Mouse (Mus musculus) heart, embryonic 13.5 days (tissue): ENCODE measurements around the gene Nmrk1. TPM values are rescaled to one million over a fixed set of nuclear protein-coding genes. Genes with fewer than 3 reads are reported as not detected.
"Not testable (repeated sequence)": the region's sequence is repeated elsewhere in the genome, so short reads cannot be mapped to it uniquely, and the experiment has no call there.

Experiments used
- ATAC-seq: fragments of 200-750 bp; cut with Nextera tagmentation; 2 replicates; pipeline ENCODE4 v1.8.0; 2017; ENCODE audit warnings: moderate TSS enrichment; ENCODE audit not compliant: insufficient number of reproducible peaks, low FRiP score, low TSS enrichment; ENCODE audit errors: extremely low read depth
- H3K27ac ChIP-seq: fragments of 300-500 bp; sonication (generic); replicated peaks from 2 replicates; pipeline ENCODE4 v1.5.1; 2015; ENCODE audit warnings: moderate library complexity, mild to moderate bottlenecking, inconsistent platforms
- H3K27me3 ChIP-seq: fragments of 300-500 bp; sonication (generic); replicated peaks from 2 replicates; pipeline ENCODE4 v1.6.1; 2015; ENCODE audit warnings: mild to moderate bottlenecking, inconsistent platforms
- H3K36me3 ChIP-seq: fragments of 300-500 bp; sonication (generic); 2 replicates; pipeline ENCODE4 v1.6.1; 2015; ENCODE audit warnings: mild to moderate bottlenecking, inconsistent platforms
- H3K4me1 ChIP-seq: fragments of 300-500 bp; sonication (generic); 2 replicates; pipeline ENCODE4 v1.6.1; 2015; ENCODE audit warnings: inconsistent platforms
- H3K4me2 ChIP-seq: fragments of 300-500 bp; sonication (generic); 2 replicates; pipeline ENCODE4 v1.6.1; 2015; ENCODE audit warnings: inconsistent platforms, mild to moderate bottlenecking, moderate library complexity
- H3K4me3 ChIP-seq: fragments of 300-500 bp; sonication (generic); 2 replicates; pipeline ENCODE4 v1.5.1; 2015; ENCODE audit warnings: moderate library complexity, mild to moderate bottlenecking, inconsistent platforms
- H3K9ac ChIP-seq: fragments of 300-500 bp; sonication (generic); 2 replicates; pipeline ENCODE4 v1.6.1; 2015; ENCODE audit warnings: inconsistent platforms, mild to moderate bottlenecking, moderate library complexity
- H3K9me3 ChIP-seq: fragments of 300-500 bp; sonication (generic); 2 replicates; pipeline ENCODE4 v1.6.1; 2016; ENCODE audit warnings: inconsistent platforms
- WGBS: fragments of 180-500 bp; shearing (Covaris S2); methylation state at CpG from one replicate; pipeline ENCODE4 v1.1.7; 2015; ENCODE audit warnings: mixed read lengths; 5-methylcytosine and 5-hydroxymethylcytosine counted together
- polyA plus RNA-seq: library from polyadenylated mRNA; unstranded; fragments of >200 nt; fragmentation: Nextera tagmentation; extraction: Ambion mirVana; gene quantifications from 2 replicates; pipeline ENCODE4 v1.2.1, GENCODE M21; 2015

Gene Nmrk1
- 6.3 and 7.7 TPM in 2 replicates for polyA plus RNA-seq

DNA sequence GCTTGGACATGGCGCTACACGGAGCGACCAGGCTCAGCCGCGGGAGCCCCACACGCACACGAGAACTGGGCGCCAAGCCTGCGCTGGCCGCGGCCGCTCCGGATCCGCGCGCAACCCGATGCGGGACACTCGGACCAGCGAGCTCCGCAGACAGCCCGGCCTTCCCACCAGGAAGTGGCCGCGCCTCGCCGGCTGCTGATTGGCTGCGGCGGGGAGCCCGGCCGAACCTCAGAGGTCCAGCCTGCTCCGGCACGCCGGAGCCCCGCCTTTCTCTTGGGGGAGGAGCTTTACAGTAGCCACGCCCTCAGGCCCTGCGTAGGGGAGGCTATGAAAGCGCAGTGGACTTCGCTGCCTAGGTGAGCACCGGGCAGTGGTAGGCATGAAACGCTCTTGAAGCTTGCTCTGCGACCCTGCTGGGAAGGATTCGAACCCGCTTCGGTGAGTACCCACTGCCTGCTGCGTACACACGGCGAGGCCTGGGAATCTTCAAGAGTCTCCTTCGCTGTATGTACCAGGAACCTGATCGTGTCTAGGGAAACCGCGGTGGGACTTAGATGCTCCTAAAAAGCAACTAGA lies at the start of gene Nmrk1, which contains the start of gene Ostf1:
Gene Nmrk1 (plus strand): TSS at position 307 of the 576 bp plus-strand sequence.
Gene Ostf1 (minus strand): TSS at position 180 of the 576 bp plus-strand sequence.
- Histone ChIP-seq H3K27ac (peak within 1 kb of the TSS; percentile 87), H3K9ac (peak within 1 kb of the TSS; percentile 84), H3K9me3 (no peaks in the 10 kb centered on the region), H3K4me2 (peak within 1 kb of the TSS; percentile 70), H3K4me3 (peak within 1 kb of the TSS; percentile 68), H3K36me3 (no peaks in the 10 kb centered on the region), H3K4me1 (peaks cover 18% of the 10 kb centered on the region), H3K27me3 (no peaks in the 10 kb centered on the region)
- ATAC-seq = peak; percentile 97
- under 1% methylated on average over 51 of the region's 51 CpGs for WGBS

DNA sequence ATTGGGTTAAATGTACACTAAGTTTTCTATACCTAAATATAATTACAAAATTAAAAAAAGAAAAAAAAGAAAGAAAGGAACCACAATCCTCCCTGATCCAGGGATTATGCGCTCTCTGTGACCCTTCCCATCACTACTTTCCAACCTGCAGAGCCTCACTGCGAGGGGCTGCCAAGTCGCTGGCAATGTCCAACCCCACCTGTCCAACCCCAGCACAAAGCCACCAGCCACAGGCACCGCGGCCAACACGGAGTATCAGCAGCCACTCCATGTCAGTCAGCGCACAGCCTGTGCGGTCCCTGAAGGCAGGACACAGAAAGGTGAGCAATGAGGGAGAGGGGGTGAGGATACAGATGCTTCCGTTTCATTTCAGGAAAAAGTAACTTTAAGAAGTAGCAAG lies 49.5 kb upstream of the Nmrk1 start:
- Histone ChIP-seq H3K4me3 (no peak overlapping the region), H3K9ac (no peak overlapping the region), H3K27me3 (no peaks in the 10 kb centered on the region), H3K27ac (no peak overlapping the region), H3K4me1 (peaks cover 18% of the 10 kb centered on the region), H3K9me3 (no peaks in the 10 kb centered on the region), H3K4me2 (no peak overlapping the region), H3K36me3 (peaks cover 36% of the 10 kb centered on the region)
- WGBS = 91% methylated on average over 9 of the region's 9 CpGs
- no peak for ATAC-seq

DNA sequence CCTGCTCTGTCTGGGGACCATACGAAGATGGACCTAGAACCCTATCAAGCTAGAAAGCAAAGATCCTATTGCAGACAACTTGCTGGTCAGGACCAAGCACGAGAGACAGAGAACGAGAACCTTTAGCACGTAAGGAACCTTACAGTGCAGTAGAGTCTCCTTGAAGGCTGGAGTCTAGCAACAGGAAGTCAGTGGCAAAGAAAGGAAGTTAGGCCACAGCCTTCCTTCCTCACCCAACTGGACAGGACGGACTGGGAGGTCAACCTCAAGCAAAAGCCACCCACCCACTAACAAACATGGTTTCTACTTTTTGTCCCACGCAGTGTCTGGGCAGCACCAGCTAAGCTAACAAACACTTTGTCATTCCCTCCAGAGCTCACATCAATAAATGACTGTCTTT lies 48.9 kb upstream of the Nmrk1 start:
- Histone ChIP-seq H3K4me1 (peaks cover 18% of the 10 kb centered on the region), H3K36me3 (peaks cover 41% of the 10 kb centered on the region), H3K4me2 (no peak overlapping the region), H3K27ac (no peak overlapping the region), H3K4me3 (no peak overlapping the region), H3K9ac (no peak overlapping the region), H3K9me3 (no peaks in the 10 kb centered on the region), H3K27me3 (no peaks in the 10 kb centered on the region)
- no peak for ATAC-seq
- 76% methylated on average over 6 of the region's 6 CpGs for WGBS

- no peak overlapping the region for H3K27ac ChIP-seq
- no peaks in the 10 kb centered on the region for H3K9me3 ChIP-seq
- no peak overlapping the region for H3K4me3 ChIP-seq
- H3K4me2 ChIP-seq = no peak overlapping the region
- WGBS = 81% methylated on average over 4 of the region's 4 CpGs
- ATAC-seq = no peak
- H3K4me1 ChIP-seq = peaks cover 18% of the 10 kb centered on the region
- peaks cover 48% of the 10 kb centered on the region for H3K36me3 ChIP-seq
- H3K27me3 ChIP-seq = no peaks in the 10 kb centered on the region
- H3K9ac ChIP-seq = no peak overlapping the region
Measured at GRCm38 (mm10) chr19:18583706-18584105, 48.0 kb upstream of the Nmrk1 start.

- peaks cover 55% of the 10 kb centered on the region for H3K36me3 ChIP-seq
- no peaks in the 10 kb centered on the region for H3K9me3 ChIP-seq
- H3K9ac ChIP-seq = no peak overlapping the region
- no peak overlapping the region for H3K4me3 ChIP-seq
- peaks cover 18% of the 10 kb centered on the region for H3K4me1 ChIP-seq
- no peak for ATAC-seq
- no peak overlapping the region for H3K4me2 ChIP-seq
- no peaks in the 10 kb centered on the region for H3K27me3 ChIP-seq
- no peak overlapping the region for H3K27ac ChIP-seq
- 92% methylated on average over 7 of the region's 7 CpGs for WGBS
Measured at GRCm38 (mm10) chr19:18584621-18585020, 47.1 kb upstream of the Nmrk1 start.

DNA sequence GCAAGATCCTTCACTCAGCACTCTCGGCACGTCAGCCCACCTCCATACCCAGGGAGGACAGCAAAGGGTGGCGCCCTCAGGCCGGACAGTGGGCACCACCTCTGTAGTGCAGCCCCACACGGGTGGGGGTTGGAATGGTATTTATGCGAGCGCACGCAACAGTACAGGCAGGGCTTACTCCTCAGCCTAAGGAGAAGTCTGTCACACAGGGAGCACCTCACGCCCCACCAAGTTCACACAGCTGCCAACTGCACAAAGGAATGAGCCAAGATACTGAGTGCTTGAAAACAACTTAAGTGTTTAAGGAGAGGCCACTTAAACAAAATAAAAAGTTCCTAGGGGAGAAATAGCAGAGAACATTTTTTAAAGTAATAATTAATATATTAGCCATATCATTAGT lies 44.6 kb upstream of the Nmrk1 start:
- H3K4me1 ChIP-seq = peaks cover 18% of the 10 kb centered on the region
- no peak overlapping the region for H3K4me2 ChIP-seq
- no peaks in the 10 kb centered on the region for H3K27me3 ChIP-seq
- WGBS = 76% methylated on average over 9 of the region's 9 CpGs
- H3K4me3 ChIP-seq = no peak overlapping the region
- no peaks in the 10 kb centered on the region for H3K9me3 ChIP-seq
- no peak overlapping the region for H3K27ac ChIP-seq
- no peak for ATAC-seq
- peaks cover 49% of the 10 kb centered on the region for H3K36me3 ChIP-seq
- H3K9ac ChIP-seq = no peak overlapping the region

GRCm38 (mm10) chr19:18588243-18588642 lies 43.5 kb upstream of the Nmrk1 start:
- Histone ChIP-seq H3K27ac (no peak overlapping the region), H3K27me3 (no peaks in the 10 kb centered on the region), H3K36me3 (peaks cover 47% of the 10 kb centered on the region), H3K9ac (no peak overlapping the region), H3K4me2 (no peak overlapping the region), H3K4me1 (peaks cover 21% of the 10 kb centered on the region), H3K4me3 (no peak overlapping the region), H3K9me3 (no peaks in the 10 kb centered on the region)
- WGBS = 84% methylated on average over 1 of the region's 1 CpGs
- ATAC-seq = no peak

- not testable (repeated sequence) for H3K9me3 ChIP-seq, H3K27me3 ChIP-seq, H3K27ac ChIP-seq, H3K4me3 ChIP-seq, H3K4me2 ChIP-seq, H3K9ac ChIP-seq, ATAC-seq
- Histone ChIP-seq H3K36me3 (peaks cover 42% of the 10 kb centered on the region), H3K4me1 (peaks cover 22% of the 10 kb centered on the region)
- whole genome bisulfite sequencing = 92% methylated on average over 10 of the region's 10 CpGs
Measured at GRCm38 (mm10) chr19:18588801-18589200, 42.9 kb upstream of the Nmrk1 start.

DNA sequence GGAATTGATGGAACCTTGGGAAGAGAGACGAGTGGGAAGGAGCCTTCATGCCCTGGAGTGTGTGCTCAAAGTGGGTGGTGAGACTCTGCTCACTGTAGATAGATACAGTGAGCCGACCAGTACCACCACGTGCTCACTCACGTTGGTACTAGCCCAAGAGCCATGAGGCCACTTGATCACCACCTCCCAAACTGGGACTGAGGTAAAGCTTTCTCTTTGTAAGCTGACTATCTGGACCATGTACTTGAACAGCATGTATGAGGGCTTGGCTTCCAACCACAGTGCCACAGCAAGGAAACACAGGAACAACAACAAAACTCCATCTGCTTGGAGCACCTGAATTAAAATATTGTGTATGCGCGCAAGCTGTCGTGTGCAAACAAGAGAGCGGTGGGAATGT lies 42.5 kb upstream of the Nmrk1 start:
- Histone ChIP-seq H3K36me3 (peaks cover 39% of the 10 kb centered on the region), H3K4me1 (peaks cover 22% of the 10 kb centered on the region), H3K27ac (no peak overlapping the region), H3K4me2 (no peak overlapping the region), H3K9ac (no peak overlapping the region), H3K9me3 (no peaks in the 10 kb centered on the region), H3K27me3 (no peaks in the 10 kb centered on the region), H3K4me3 (no peak overlapping the region)
- ATAC-seq = no peak
- WGBS = 89% methylated on average over 8 of the region's 8 CpGs

- Histone ChIP-seq H3K9ac (no peak overlapping the region), H3K4me1 (peaks cover 22% of the 10 kb centered on the region), H3K36me3 (peaks cover 30% of the 10 kb centered on the region), H3K27me3 (no peaks in the 10 kb centered on the region), H3K27ac (no peak overlapping the region), H3K4me3 (no peak overlapping the region), H3K4me2 (no peak overlapping the region), H3K9me3 (no peaks in the 10 kb centered on the region)
- 83% methylated on average over 5 of the region's 5 CpGs for WGBS
- ATAC-seq = no peak
Measured at GRCm38 (mm10) chr19:18590234-18590633, 41.5 kb upstream of the Nmrk1 start.

- no peak overlapping the region for H3K4me3 ChIP-seq
- H3K4me1 ChIP-seq = peaks cover 17% of the 10 kb centered on the region
- no peak for ATAC-seq
- H3K9ac ChIP-seq = no peak overlapping the region
- H3K36me3 ChIP-seq = peaks cover 25% of the 10 kb centered on the region
- H3K27me3 ChIP-seq = no peaks in the 10 kb centered on the region
- 56% methylated on average over 5 of the region's 5 CpGs for WGBS
- H3K4me2 ChIP-seq = no peak overlapping the region
- no peak overlapping the region for H3K27ac ChIP-seq
- H3K9me3 ChIP-seq = no peaks in the 10 kb centered on the region
Measured at GRCm38 (mm10) chr19:18590942-18591354, 40.8 kb upstream of the Nmrk1 start.

DNA sequence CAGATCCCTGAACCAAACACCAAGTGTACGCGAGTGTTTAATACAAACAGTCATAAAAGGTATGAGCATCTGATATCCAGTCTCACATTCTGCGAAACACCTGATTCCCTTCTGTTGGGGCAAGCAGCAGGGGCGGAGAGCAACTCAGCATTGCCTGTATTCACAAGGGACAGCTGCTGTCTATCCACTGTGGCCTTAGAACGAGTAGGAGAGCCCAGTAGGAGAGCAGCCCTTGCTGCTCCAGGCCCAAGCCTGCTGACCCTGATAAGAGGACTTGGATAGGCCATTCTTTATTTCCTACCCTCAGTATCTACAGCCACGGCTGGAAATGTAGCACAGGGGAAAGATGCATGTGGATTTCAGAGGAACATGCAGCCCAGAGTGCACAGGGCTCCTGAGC lies 38.8 kb upstream of the Nmrk1 start:
- Histone ChIP-seq H3K4me3 (no peak overlapping the region), H3K36me3 (peaks cover 17% of the 10 kb centered on the region), H3K27ac (no peak overlapping the region), H3K27me3 (no peaks in the 10 kb centered on the region), H3K4me1 (peaks cover 9% of the 10 kb centered on the region), H3K9me3 (no peaks in the 10 kb centered on the region), H3K9ac (no peak overlapping the region), H3K4me2 (no peak overlapping the region)
- no peak for ATAC-seq
- WGBS = 69% methylated on average over 6 of the region's 6 CpGs
